Mouse (Mus musculus): ENCODE results near the gene Speg. TPM values are rescaled to one million over a fixed set of nuclear protein-coding genes. Genes with fewer than 3 reads are reported as not detected.

Gene Speg
- polyA plus RNA-seq, 1 experiment from 2014 or later: 20.8 TPM

GRCm38 (mm10) chr1:75447265-75448051, 72.4 kb downstream of the Speg start:
- Histone ChIP-seq H3K9me3 (replicated peaks; ENCODE audit: control insufficient read depth, low read length, poor library complexity, severe bottlenecking) (no peaks in the 10 kb centered on the region), H3K4me3 (ENCODE audit: low read depth, low read length) (no peak overlapping the region), H3K27me3 (ENCODE audit: control insufficient read depth, insufficient read depth, low read depth, low read length) (no peaks in the 10 kb centered on the region; the same call in 1 of the 2 replicates), H3K27ac (ENCODE audit: low read length) (peak overlapping the region; percentile 81), H3K4me1 (ENCODE audit: control insufficient read depth, insufficient read depth, low read length) (peaks cover 75% of the 10 kb centered on the region), H3K4me2 (ENCODE audit: low read length) (peak overlapping the region; percentile 77), H3K36me3 (ENCODE audit: control insufficient read depth, insufficient read depth, low read length) (no peaks in the 10 kb centered on the region), H3K9ac (ENCODE audit: low read depth, low read length) (peak overlapping the region; percentile 39; the same call in 1 of the 2 replicates)
- ATAC-seq: no peak
- 4% methylated on average over 10 of the region's 10 CpGs for WGBS

GRCm38 (mm10) chr1:75448052-75448431, 72.9 kb downstream of the Speg start:
- H3K9ac ChIP-seq (ENCODE audit: low read depth, low read length): peak overlapping the region; percentile 39
- H3K4me1 ChIP-seq (ENCODE audit: control insufficient read depth, insufficient read depth, low read length): peaks cover 69% of the 10 kb centered on the region
- H3K27me3 ChIP-seq (ENCODE audit: control insufficient read depth, insufficient read depth, low read depth, low read length): no peaks in the 10 kb centered on the region; the same call in 1 of the 2 replicates
- H3K36me3 ChIP-seq (ENCODE audit: control insufficient read depth, insufficient read depth, low read length): no peaks in the 10 kb centered on the region
- H3K4me2 ChIP-seq (ENCODE audit: low read length): peak overlapping the region; percentile 77
- ATAC-seq: no peak
- 2% methylated on average over 7 of the region's 7 CpGs for WGBS
- peak overlapping the region; percentile 81 for H3K27ac ChIP-seq (ENCODE audit: low read length)
- no peaks in the 10 kb centered on the region for H3K9me3 ChIP-seq (replicated peaks; ENCODE audit: control insufficient read depth, low read length, poor library complexity, severe bottlenecking)
- 0 out of 2 replicates have a peak overlapping the region, but pooled peaks have one; percentile 11 for H3K4me3 ChIP-seq (ENCODE audit: low read depth, low read length)

- Histone ChIP-seq H3K9ac (ENCODE audit: low read depth, low read length) (peak overlapping the region; percentile 61), H3K27ac (ENCODE audit: low read length) (peak overlapping the region; percentile 81), H3K4me1 (ENCODE audit: control insufficient read depth, insufficient read depth, low read length) (peaks cover 60% of the 10 kb centered on the region), H3K4me2 (ENCODE audit: low read length) (peak overlapping the region; percentile 77), H3K36me3 (ENCODE audit: control insufficient read depth, insufficient read depth, low read length) (no peaks in the 10 kb centered on the region), H3K27me3 (ENCODE audit: control insufficient read depth, insufficient read depth, low read depth, low read length) (no peaks in the 10 kb centered on the region; the same call in 1 of the 2 replicates), H3K4me3 (ENCODE audit: low read depth, low read length) (peak overlapping the region; percentile 43), H3K9me3 (replicated peaks; ENCODE audit: control insufficient read depth, low read length, poor library complexity, severe bottlenecking) (no peaks in the 10 kb centered on the region)
- no peak for ATAC-seq
- 2% methylated on average over 13 of the region's 14 CpGs for WGBS
These were observed 73.8 kb downstream of the Speg start for GRCm38 (mm10) chr1:75448937-75449336.

GRCm38 (mm10) chr1:75449377-75450135, 74.5 kb downstream of the Speg start:
- Histone ChIP-seq H3K27me3 (ENCODE audit: control insufficient read depth, insufficient read depth, low read depth, low read length) (no peaks in the 10 kb centered on the region; the same call in 1 of the 2 replicates), H3K9ac (ENCODE audit: low read depth, low read length) (peak overlapping the region; percentile 61)
- no peak for ATAC-seq

GRCm38 (mm10) chr1:75450314-75451005, 75.4 kb downstream of the Speg start, which contains the start of gene Asic4:
Gene Asic4 (plus strand): TSS chr1:75450436.
- H3K4me3 ChIP-seq (ENCODE audit: low read depth, low read length): peak within 1 kb of the TSS; percentile 43
- ATAC-seq: 0 out of 2 replicates have a peak, but pooled peaks have one; percentile 21
- H3K36me3 ChIP-seq (ENCODE audit: control insufficient read depth, insufficient read depth, low read length): no peaks in the 10 kb centered on the region
- WGBS: under 1% methylated on average over 32 of the region's 35 CpGs
- H3K4me1 ChIP-seq (ENCODE audit: control insufficient read depth, insufficient read depth, low read length): peaks cover 49% of the 10 kb centered on the region
- no peaks in the 10 kb centered on the region for H3K9me3 ChIP-seq (replicated peaks; ENCODE audit: control insufficient read depth, low read length, poor library complexity, severe bottlenecking)
- peak within 1 kb of the TSS; percentile 77 for H3K4me2 ChIP-seq (ENCODE audit: low read length)
- H3K9ac ChIP-seq (ENCODE audit: low read depth, low read length): peak within 1 kb of the TSS; percentile 79
- H3K27me3 ChIP-seq (ENCODE audit: control insufficient read depth, insufficient read depth, low read depth, low read length): no peaks in the 10 kb centered on the region; the same call in 1 of the 2 replicates
- peak within 1 kb of the TSS; percentile 85 for H3K27ac ChIP-seq (ENCODE audit: low read length)

More at GRCm38 (mm10) chr1:75449377-75450135, 74.5 kb downstream of the Speg start:
- Histone ChIP-seq H3K4me1 (ENCODE audit: control insufficient read depth, insufficient read depth, low read length) (peaks cover 54% of the 10 kb centered on the region), H3K9me3 (replicated peaks; ENCODE audit: control insufficient read depth, low read length, poor library complexity, severe bottlenecking) (no peaks in the 10 kb centered on the region), H3K27ac (ENCODE audit: low read length) (peak overlapping the region; percentile 85), H3K36me3 (ENCODE audit: control insufficient read depth, insufficient read depth, low read length) (no peaks in the 10 kb centered on the region), H3K4me2 (ENCODE audit: low read length) (peak overlapping the region; percentile 77), H3K4me3 (ENCODE audit: low read depth, low read length) (peak overlapping the region; percentile 43)
- WGBS: 5% methylated on average over 8 of the region's 8 CpGs

- Histone ChIP-seq H3K9me3 (replicated peaks; ENCODE audit: control insufficient read depth, low read length, poor library complexity, severe bottlenecking) (no peaks in the 10 kb centered on the region), H3K27me3 (ENCODE audit: control insufficient read depth, insufficient read depth, low read depth, low read length) (no peaks in the 10 kb centered on the region; the same call in 1 of the 2 replicates), H3K4me3 (ENCODE audit: low read depth, low read length) (peak overlapping the region; percentile 43), H3K36me3 (ENCODE audit: control insufficient read depth, insufficient read depth, low read length) (no peaks in the 10 kb centered on the region), H3K27ac (ENCODE audit: low read length) (peak overlapping the region; percentile 85), H3K9ac (ENCODE audit: low read depth, low read length) (peak overlapping the region; percentile 79), H3K4me1 (ENCODE audit: control insufficient read depth, insufficient read depth, low read length) (peaks cover 43% of the 10 kb centered on the region), H3K4me2 (ENCODE audit: low read length) (peak overlapping the region; percentile 77)
- WGBS: 50% methylated on average over 5 of the region's 5 CpGs
- no peak for ATAC-seq
These were observed 76.8 kb downstream of the Speg start for GRCm38 (mm10) chr1:75451900-75452299.

- WGBS: 67% methylated on average over 3 of the region's 3 CpGs
- Histone ChIP-seq H3K4me1 (ENCODE audit: control insufficient read depth, insufficient read depth, low read length) (peaks cover 33% of the 10 kb centered on the region), H3K4me3 (ENCODE audit: low read depth, low read length) (no peak overlapping the region), H3K27ac (ENCODE audit: low read length) (peak overlapping the region; percentile 55), H3K9ac (ENCODE audit: low read depth, low read length) (no peak overlapping the region), H3K36me3 (ENCODE audit: control insufficient read depth, insufficient read depth, low read length) (no peaks in the 10 kb centered on the region), H3K4me2 (ENCODE audit: low read length) (peak overlapping the region; percentile 13), H3K9me3 (replicated peaks; ENCODE audit: control insufficient read depth, low read length, poor library complexity, severe bottlenecking) (no peaks in the 10 kb centered on the region), H3K27me3 (ENCODE audit: control insufficient read depth, insufficient read depth, low read depth, low read length) (no peaks in the 10 kb centered on the region)
- no peak for ATAC-seq
These were observed 80.3 kb downstream of the Speg start for GRCm38 (mm10) chr1:75455433-75455832.

GRCm38 (mm10) chr1:75455948-75456347, 80.9 kb downstream of the Speg start:
- H3K9me3 ChIP-seq (replicated peaks; ENCODE audit: control insufficient read depth, low read length, poor library complexity, severe bottlenecking): no peaks in the 10 kb centered on the region
- peak overlapping the region; percentile 55 for H3K27ac ChIP-seq (ENCODE audit: low read length)
- H3K4me1 ChIP-seq (ENCODE audit: control insufficient read depth, insufficient read depth, low read length): peaks cover 28% of the 10 kb centered on the region
- H3K4me2 ChIP-seq (ENCODE audit: low read length): peak overlapping the region; percentile 13
- H3K9ac ChIP-seq (ENCODE audit: low read depth, low read length): 0 out of 2 replicates have a peak overlapping the region, but pooled peaks have one; percentile 11
- H3K36me3 ChIP-seq (ENCODE audit: control insufficient read depth, insufficient read depth, low read length): no peaks in the 10 kb centered on the region
- WGBS: 12% methylated on average over 5 of the region's 5 CpGs
- H3K27me3 ChIP-seq (ENCODE audit: control insufficient read depth, insufficient read depth, low read depth, low read length): no peaks in the 10 kb centered on the region
- no peak overlapping the region for H3K4me3 ChIP-seq (ENCODE audit: low read depth, low read length)
- no peak for ATAC-seq
